Mouse (Mus musculus) E14TG2a.4 (cell line): ENCODE data around the gene Net1.

ENCODE experiments used
- H3K27me3 ChIP-seq: 2 replicates; pipeline ENCODE4 v1.6.1; 2014; ENCODE audit warnings: low read length, control low read depth; ENCODE audit not compliant: insufficient read depth
- H3K36me3 ChIP-seq: 2 replicates; pipeline ENCODE4 v1.6.1; 2014; ENCODE audit warnings: low read length, control low read depth; ENCODE audit not compliant: insufficient read depth
- H3K4me1 ChIP-seq: replicated peaks from 2 replicates; pipeline ENCODE4 v1.6.1; 2014; ENCODE audit warnings: low read depth, low read length, control low read depth
- H3K4me3 ChIP-seq: replicated peaks from 2 replicates; pipeline ENCODE4 v1.5.1; 2014; ENCODE audit warnings: mild to moderate bottlenecking, low read length
- H3K9me3 ChIP-seq: 2 replicates; pipeline ENCODE4 v1.6.1; 2014; ENCODE audit warnings: low read length, control low read depth
- CTCF ChIP-seq: conservative IDR thresholded peaks from 2 replicates; pipeline ENCODE4 v1.5.1; 2014; ENCODE audit warnings: low read length
- NANOG ChIP-seq: IDR thresholded peaks from 2 replicates; pipeline ENCODE4 v1.6.1; 2014; ENCODE audit warnings: borderline replicate concordance, low read length, mixed read lengths
- POU5F1 ChIP-seq: IDR thresholded peaks from 2 replicates; pipeline ENCODE4 v1.6.1; 2014; ENCODE audit warnings: low read length, borderline replicate concordance

Net1 gene

DNA sequence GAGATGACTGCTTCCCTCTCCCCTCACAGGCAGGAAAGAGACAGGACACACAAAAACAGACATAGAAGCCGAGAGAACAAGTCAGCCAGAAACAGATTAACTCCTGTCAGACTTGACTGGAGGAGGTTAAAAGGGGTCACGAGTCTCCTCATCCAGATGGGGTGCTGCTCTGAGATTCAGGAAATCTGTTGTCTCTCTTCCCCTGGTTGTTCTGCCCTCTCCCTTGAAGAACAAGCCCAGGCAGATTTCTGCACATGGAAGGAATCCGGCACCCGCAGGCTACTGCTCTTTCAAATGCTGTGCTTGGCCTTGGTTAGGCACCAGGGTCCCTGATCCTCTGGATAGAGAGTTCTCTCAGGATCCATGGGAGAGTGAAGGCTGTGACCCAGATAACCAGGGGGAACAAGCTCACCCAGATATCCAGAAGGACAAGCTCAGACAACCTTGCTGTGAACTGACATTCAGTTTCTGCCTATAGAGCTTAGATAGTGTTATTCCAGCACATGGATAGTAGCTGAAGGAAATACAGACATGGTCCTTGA lies 40.3 kb downstream of the Net1 start:
- Histone ChIP-seq H3K36me3 (peaks cover 18% of the 10 kb centered on the region), H3K4me3 (no peak overlapping the region), H3K4me1 (peaks cover 13% of the 10 kb centered on the region; the same call in 1 of the 2 replicates), H3K9me3 (no peaks in the 10 kb centered on the region), H3K27me3 (no peaks in the 10 kb centered on the region; the same call in 1 of the 2 replicates)
- TF ChIP-seq CTCF (no peak), POU5F1 (no peak), NANOG (no peak)

DNA sequence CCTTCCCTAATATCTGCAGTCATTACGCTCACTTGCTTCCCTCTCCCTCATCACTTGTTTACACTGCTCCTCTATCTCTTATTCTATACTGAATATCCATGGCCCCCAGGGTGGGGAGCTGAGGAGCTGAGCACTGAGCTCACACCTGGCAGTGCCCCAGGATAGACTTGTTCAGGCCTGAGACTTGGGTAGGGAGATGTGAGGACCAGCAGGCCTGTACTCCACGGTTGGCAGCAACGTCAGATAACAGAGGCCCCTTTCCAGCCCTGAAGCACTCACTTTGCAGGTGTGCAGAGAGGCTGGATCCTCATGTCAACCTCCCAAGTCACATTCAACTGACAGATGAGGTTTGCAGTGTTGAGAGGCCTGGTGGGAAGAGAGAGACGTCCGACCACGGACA lies 40.8 kb downstream of the Net1 start:
- TF ChIP-seq CTCF (no peak), NANOG (no peak), POU5F1 (no peak)
- no peak overlapping the region for H3K4me3 ChIP-seq
- H3K27me3 ChIP-seq = no peaks in the 10 kb centered on the region; the same call in 1 of the 2 replicates
- no peaks in the 10 kb centered on the region for H3K9me3 ChIP-seq
- H3K4me1 ChIP-seq = peaks cover 13% of the 10 kb centered on the region; the same call in 1 of the 2 replicates
- H3K36me3 ChIP-seq = peaks cover 17% of the 10 kb centered on the region

DNA sequence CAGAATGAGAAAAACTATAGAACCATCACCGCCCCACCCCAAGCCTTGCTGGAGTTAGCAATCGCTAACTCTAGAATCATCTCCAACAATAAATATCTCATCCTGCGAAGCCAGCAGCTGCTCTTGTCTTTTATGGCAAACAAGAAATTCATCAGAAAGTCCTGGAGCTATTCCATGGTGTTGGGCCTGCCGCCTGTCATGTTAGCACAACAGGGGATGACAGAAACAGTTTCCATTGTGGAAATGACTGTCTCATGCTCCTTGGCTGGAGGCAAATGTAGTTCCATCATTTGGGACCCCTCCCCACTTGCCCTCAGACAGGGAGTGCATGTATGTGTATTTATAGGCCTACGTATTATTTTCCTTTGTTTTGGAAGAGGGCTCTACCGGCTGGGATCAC lies 41.6 kb downstream of the Net1 start:
- Histone ChIP-seq H3K4me1 (peaks cover 13% of the 10 kb centered on the region; the same call in 1 of the 2 replicates), H3K9me3 (no peaks in the 10 kb centered on the region), H3K27me3 (no peaks in the 10 kb centered on the region; the same call in 1 of the 2 replicates), H3K4me3 (no peak overlapping the region), H3K36me3 (peaks cover 9% of the 10 kb centered on the region)
- no peak for TF ChIP-seq CTCF
- TF ChIP-seq POU5F1 = no peak
- TF ChIP-seq NANOG = no peak

DNA sequence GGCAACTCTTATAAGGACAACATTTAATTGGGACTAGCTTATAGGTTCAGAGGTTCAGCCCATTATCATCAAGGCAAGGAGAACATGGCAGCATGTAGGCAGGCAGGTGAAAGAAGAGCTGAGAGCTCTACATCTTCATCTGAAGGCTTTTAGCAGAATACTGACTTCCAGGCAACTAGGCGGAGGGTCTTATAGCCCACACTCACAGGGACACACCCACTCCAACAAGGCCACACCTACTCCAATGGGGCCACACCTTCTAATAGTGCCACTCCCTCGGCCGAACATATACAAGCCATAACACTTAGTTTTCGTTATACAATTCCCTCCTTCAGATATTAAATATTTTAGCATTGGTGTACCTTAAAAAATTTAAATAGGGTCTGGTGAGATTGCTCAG lies 45.2 kb downstream of the Net1 start:
- Histone ChIP-seq H3K4me1 (0 out of 2 replicates have a peak, but pooled peaks cover 3% of the 10 kb centered on the region), H3K4me3 (no peak overlapping the region), H3K9me3 (no peaks in the 10 kb centered on the region), H3K27me3 (no peaks in the 10 kb centered on the region; the same call in 1 of the 2 replicates), H3K36me3 (no peaks in the 10 kb centered on the region)
- no peak for TF ChIP-seq NANOG

DNA sequence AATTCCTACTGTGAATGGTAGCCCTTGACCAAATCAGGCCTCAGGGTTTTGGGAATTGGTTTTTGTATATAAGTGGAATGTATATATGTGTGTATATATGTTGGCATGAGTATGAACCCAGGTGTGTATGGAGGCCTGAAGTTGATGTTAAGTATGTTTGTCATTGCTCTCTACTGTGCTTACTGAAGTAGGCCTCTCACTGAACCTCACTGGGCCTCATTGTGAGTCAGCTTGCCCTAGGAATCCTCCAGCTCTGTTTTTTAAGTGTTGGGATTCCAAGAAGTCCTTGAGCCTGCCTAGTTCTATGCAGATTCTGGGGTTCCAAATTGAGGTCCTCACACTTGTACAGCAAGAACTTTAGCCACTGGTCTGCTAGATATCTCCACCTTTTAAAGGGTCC lies 48.1 kb downstream of the Net1 start:
- no peak for TF ChIP-seq NANOG
- TF ChIP-seq POU5F1 = no peak
- TF ChIP-seq CTCF = no peak
- Histone ChIP-seq H3K4me3 (no peak overlapping the region), H3K4me1 (peaks cover 12% of the 10 kb centered on the region), H3K27me3 (peaks cover 6% of the 10 kb centered on the region), H3K36me3 (no peaks in the 10 kb centered on the region), H3K9me3 (peaks cover 7% of the 10 kb centered on the region; the same call in 1 of the 2 replicates)

DNA sequence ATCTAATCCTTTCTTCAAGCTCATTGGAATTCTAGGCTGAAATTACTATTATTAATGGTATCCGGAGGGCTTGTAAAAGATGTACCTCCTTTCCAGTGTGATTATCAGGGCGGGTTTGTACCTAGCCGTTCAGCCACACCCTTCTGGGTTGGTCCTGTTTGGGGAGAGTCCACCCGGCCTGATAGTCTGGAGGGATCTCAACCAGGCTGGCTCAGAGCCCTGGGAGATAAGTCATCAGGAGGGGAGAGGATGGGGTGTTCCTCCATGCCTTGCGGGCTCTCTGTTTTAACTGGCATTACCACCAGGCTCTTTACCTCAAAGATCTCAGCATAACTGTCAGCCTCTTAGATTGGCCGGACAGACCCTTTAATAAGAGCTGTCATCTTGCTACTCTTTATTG lies 50.9 kb downstream of the Net1 start:
- no peaks in the 10 kb centered on the region for H3K36me3 ChIP-seq
- TF ChIP-seq NANOG = no peak
- TF ChIP-seq CTCF = no peak
- no peak for TF ChIP-seq POU5F1
- peaks cover 11% of the 10 kb centered on the region for H3K27me3 ChIP-seq
- peaks cover 25% of the 10 kb centered on the region for H3K4me1 ChIP-seq
- H3K9me3 ChIP-seq = peaks cover 7% of the 10 kb centered on the region; the same call in 1 of the 2 replicates
- no peak overlapping the region for H3K4me3 ChIP-seq

DNA sequence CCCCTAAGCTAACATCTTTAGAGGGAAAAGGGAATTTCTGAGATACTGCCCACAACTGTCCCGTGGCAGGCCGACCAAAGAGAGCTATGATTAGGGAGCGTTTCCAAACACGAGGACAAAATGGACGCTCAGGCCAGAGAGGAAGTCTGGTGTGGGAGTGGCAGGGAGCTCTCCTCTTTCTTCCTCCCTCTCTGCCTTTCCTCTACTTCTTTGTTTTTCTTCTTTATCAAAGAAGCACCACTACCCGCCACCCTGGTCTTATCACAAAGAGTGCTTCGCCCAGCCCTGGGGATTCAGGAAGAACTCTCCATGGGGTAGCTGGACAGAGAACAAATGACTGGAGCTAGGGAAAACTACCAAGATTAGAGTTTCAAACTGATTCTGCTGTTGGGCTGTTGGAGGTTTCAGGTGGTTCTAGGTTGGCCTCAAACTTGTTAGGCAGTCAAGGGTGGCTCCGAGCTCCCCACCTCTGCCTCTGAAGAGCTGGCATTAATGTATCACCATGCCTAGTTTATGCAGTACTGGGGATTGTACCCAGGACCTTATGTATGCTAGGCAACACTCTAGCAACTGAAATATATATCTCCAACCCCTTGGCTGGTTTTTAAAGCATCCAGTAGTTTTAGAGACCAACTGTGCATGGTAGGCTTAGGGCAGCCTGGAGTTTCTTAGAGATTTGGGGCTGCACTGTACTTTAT lies 51.5 kb downstream of the Net1 start:
- no peak for TF ChIP-seq POU5F1
- no peak for TF ChIP-seq CTCF
- TF ChIP-seq NANOG = no peak
- H3K4me1 ChIP-seq = peaks cover 25% of the 10 kb centered on the region
- peaks cover 11% of the 10 kb centered on the region for H3K27me3 ChIP-seq
- no peaks in the 10 kb centered on the region for H3K36me3 ChIP-seq
- H3K4me3 ChIP-seq = no peak overlapping the region
- H3K9me3 ChIP-seq = peaks cover 7% of the 10 kb centered on the region; the same call in 1 of the 2 replicates

DNA sequence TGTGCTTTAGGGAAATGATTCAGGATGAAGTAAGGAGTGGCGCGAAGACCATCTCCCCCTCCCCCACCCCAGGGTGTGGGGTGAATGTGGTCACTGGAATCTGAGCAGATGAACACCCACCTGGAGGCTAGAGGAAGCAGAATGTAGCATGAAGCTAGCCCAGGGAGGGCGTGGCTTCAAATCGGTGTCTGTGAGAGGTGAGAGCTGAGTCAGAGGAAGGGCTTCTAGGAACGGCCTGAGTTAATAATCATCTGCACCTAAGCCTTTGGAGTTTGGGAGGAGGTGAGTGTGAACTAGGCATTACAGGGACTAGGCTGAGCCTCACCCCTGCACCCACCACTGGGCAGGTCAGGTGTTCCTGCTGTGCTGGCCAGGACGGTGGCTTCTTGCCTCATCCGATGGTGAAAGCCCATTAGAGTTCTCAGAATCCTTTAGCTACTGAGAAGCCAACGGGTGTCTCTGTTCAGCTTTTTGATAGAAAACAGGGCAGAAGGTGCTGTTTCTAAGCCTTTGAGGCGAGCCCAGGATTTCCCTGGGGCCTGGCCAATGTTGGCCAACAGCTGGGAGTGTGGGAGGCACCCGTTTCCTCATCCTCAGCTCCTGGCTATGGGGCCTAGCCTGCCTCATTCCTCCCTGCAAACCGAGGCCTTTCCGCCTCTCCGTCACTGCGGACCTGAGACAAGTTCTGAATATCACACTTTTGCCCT lies 52.2 kb downstream of the Net1 start:
- no peak overlapping the region for H3K4me3 ChIP-seq
- peaks cover 7% of the 10 kb centered on the region; the same call in 1 of the 2 replicates for H3K9me3 ChIP-seq
- peaks cover 13% of the 10 kb centered on the region for H3K27me3 ChIP-seq
- H3K4me1 ChIP-seq = peaks cover 25% of the 10 kb centered on the region
- no peaks in the 10 kb centered on the region for H3K36me3 ChIP-seq
- TF ChIP-seq NANOG (no peak), POU5F1 (no peak), CTCF (no peak)
